Mouse (Mus musculus): ENCODE data around the gene Stx1a.

DNA sequence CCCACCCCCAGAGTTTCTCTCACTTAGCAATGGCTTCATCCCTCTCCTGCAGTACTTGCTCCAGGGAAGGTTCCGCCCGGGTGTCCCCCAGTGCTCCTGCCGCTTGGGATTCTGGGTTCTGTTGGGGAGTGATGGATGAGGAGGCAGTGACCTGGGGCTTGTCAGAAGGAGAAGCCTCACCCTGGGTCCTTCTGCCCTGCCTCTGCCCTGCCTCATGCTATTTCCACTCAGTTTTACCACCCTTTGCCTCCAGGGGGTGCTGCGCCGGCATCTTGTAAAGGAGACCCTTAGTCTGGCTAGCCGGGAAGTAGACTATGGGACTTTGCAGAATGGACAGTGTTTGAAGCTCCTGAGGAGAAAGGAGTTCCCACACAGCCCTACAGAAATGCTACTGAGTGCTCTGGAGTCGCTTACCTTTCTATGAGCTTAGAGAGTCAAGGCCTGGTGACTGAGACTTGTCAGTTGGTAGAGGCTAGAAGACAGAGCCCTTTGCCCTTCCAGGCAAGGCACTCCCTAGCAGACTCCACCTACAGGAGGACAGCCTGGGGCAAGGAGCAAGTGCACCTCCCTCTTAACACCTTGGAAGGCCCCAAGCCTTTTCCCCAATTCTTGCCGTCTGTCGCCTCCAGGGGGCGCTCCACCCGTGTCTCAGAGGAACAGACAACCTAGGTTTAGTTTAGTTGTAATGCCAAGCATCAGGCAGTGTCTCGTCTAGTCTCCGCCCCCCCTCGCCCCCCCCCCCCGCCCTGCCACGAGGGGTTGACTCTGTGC is 10.4 kb upstream of the Stx1a start:
- TF ChIP-seq CTCF (IDR thresholded peaks at IDR 0.05; ENCODE audit: control insufficient read depth, insufficient read depth, insufficient read length) = peak; percentile 76
- no peak for TF ChIP-seq MYOD1 (IDR thresholded peaks at IDR 0.05; ENCODE audit: control insufficient read depth, insufficient read length, low read depth)
- no peak for TF ChIP-seq USF1 (IDR thresholded peaks at IDR 0.05; ENCODE audit: low read depth)
- no peak for TF ChIP-seq MAX (IDR thresholded peaks at IDR 0.05)
- no peak for TF ChIP-seq CEBPB (IDR thresholded peaks at IDR 0.05; ENCODE audit: low read depth)
- TF ChIP-seq MYOG (IDR thresholded peaks at IDR 0.05; ENCODE audit: control insufficient read depth, extremely low read depth, insufficient read length) = no peak
